Comparison of ENCODE assay signal across 14 mouse cellular contexts in genomic region chr7:111150115-111150514, GRCm38 (mm10).
DNase-seq lines count a peak whose midpoint lies in the region; ATAC-seq and TF ChIP-seq lines count a peak whose summit lies in the region.
"Had no signal": no experiment of that assay in that cellular context is flagged by ENCODE, and none has a peak within 500 bp of the region (broad histone marks: within the 10 kb centered on the region; RNA-seq: fewer than 3 reads in every experiment).

No protein-coding gene starts in this region.

- no peak overlapping the region for H3K27ac ChIP-seq in lung, embryonic 16.5 days (ENCODE audit: low read length)
- H3K27ac ChIP-seq in heart, embryonic 16.5 days (ENCODE audit: low read length) = peak overlapping the region; percentile 74
- H3K27ac ChIP-seq: embryonic facial prominence, embryonic 13.5 days; forebrain, embryonic 12.5 days; hindbrain, embryonic 10.5 days; kidney, postnatal 0 days; neural tube, embryonic 12.5 days had no signal

- H3K4me3 ChIP-seq in lung, embryonic 16.5 days (ENCODE audit: low read length) = no peak overlapping the region
- no peak overlapping the region for H3K4me3 ChIP-seq in lung, adult 2 months (replicated peaks; ENCODE audit: extremely low read depth, low read depth, low read length)
- no peak overlapping the region for H3K4me3 ChIP-seq in heart, embryonic 16.5 days (ENCODE audit: low read length)
- H3K4me3 ChIP-seq: embryonic facial prominence, embryonic 13.5 days; forebrain, embryonic 12.5 days; hindbrain, embryonic 10.5 days; neural tube, embryonic 12.5 days had no signal

- no peak for TF ChIP-seq CTCF in lung, adult 2 months (IDR thresholded peaks at IDR 0.05; ENCODE audit: insufficient read depth, low read length)

- no peak overlapping the region for H3K9ac ChIP-seq in lung, embryonic 16.5 days (ENCODE audit: low read length)
- no peak overlapping the region for H3K9ac ChIP-seq in heart, embryonic 16.5 days (ENCODE audit: low read length)
- H3K9ac ChIP-seq: embryonic facial prominence, embryonic 13.5 days; forebrain, embryonic 12.5 days; neural tube, embryonic 12.5 days had no signal

- no peaks in the 10 kb centered on the region for H3K9me3 ChIP-seq in lung, embryonic 16.5 days (ENCODE audit: control insufficient read depth, low read length)
- no peaks in the 10 kb centered on the region for H3K9me3 ChIP-seq in heart, embryonic 16.5 days (replicated peaks; ENCODE audit: control insufficient read depth, low read length)
- H3K9me3 ChIP-seq: embryonic facial prominence, embryonic 13.5 days; forebrain, embryonic 12.5 days; hindbrain, embryonic 10.5 days; neural tube, embryonic 12.5 days had no signal

- H3K27me3 ChIP-seq in lung, embryonic 16.5 days (ENCODE audit: control insufficient read depth, insufficient read depth, low read depth, low read length) = no peaks in the 10 kb centered on the region
- no peaks in the 10 kb centered on the region for H3K27me3 ChIP-seq in heart, embryonic 16.5 days (ENCODE audit: control insufficient read depth, insufficient read depth, low read length)
- H3K27me3 ChIP-seq: embryonic facial prominence, embryonic 13.5 days; forebrain, embryonic 12.5 days; neural tube, embryonic 12.5 days had no signal

- H3K36me3 ChIP-seq in lung, embryonic 16.5 days (ENCODE audit: control insufficient read depth, insufficient read depth, low read length) = no peaks in the 10 kb centered on the region
- H3K36me3 ChIP-seq in heart, embryonic 16.5 days (ENCODE audit: control insufficient read depth, insufficient read depth) = no peaks in the 10 kb centered on the region
- H3K36me3 ChIP-seq: embryonic facial prominence, embryonic 13.5 days; forebrain, embryonic 12.5 days; hindbrain, embryonic 10.5 days; neural tube, embryonic 12.5 days had no signal

- ATAC-seq in lung, embryonic 16.5 days (ENCODE audit: low read depth) = peak; percentile 51; the same call in 1 of the 2 replicates
- ATAC-seq in heart, embryonic 16.5 days (replicated peaks; ENCODE audit: extremely low read depth, insufficient read depth, low FRiP score) = 0 out of 2 replicates have a peak, but pooled peaks have one; percentile 16

- WGBS in lung, embryonic 16.5 days = 49% methylated on average over 5 of the region's 5 CpGs
- WGBS in lung, adult 2 months = 70% methylated on average over 5 of the region's 5 CpGs
- 43% methylated on average over 5 of the region's 5 CpGs for WGBS in heart, embryonic 16.5 days

- no peak for TF ChIP-seq POLR2A in lung, adult 2 months (IDR thresholded peaks at IDR 0.05; ENCODE audit: borderline replicate concordance, extremely low read depth, low read depth, low read length)

- no peaks in the 10 kb centered on the region for H3K4me1 ChIP-seq in lung, embryonic 16.5 days (replicated peaks; ENCODE audit: control insufficient read depth, insufficient read depth, low read length)
- H3K4me1 ChIP-seq in lung, adult 2 months (ENCODE audit: control insufficient read depth, insufficient read depth, low read length) = no peaks in the 10 kb centered on the region
- peaks cover 18% of the 10 kb centered on the region for H3K4me1 ChIP-seq in heart, embryonic 16.5 days (ENCODE audit: control insufficient read depth, insufficient read depth, low read length)
- H3K4me1 ChIP-seq: embryonic facial prominence, embryonic 13.5 days; forebrain, embryonic 12.5 days; hindbrain, embryonic 10.5 days; neural tube, embryonic 12.5 days had no signal

- H3K4me2 ChIP-seq in lung, embryonic 16.5 days (ENCODE audit: low read depth, low read length) = no peak overlapping the region
- no peak overlapping the region for H3K4me2 ChIP-seq in heart, embryonic 16.5 days (ENCODE audit: low read depth, low read length)
- H3K4me2 ChIP-seq: embryonic facial prominence, embryonic 13.5 days; forebrain, embryonic 12.5 days; neural tube, embryonic 12.5 days had no signal

- peak; percentile 59 for DNase-seq in adrenal gland, adult 2 months
- no peak for DNase-seq in adrenal gland, adult 18-20 months (ENCODE audit: low spot score in 2 of 2)
- DNase-seq in lung, adult 2 months = no peak
- peak; percentile 40 to 42 for DNase-seq in cerebellum, postnatal 25 days
- no peak for DNase-seq in left cerebral cortex, adult 18-20 months (ENCODE audit: low spot score in 2 of 2)
- no peak for DNase-seq in thymus, postnatal 25 days
- DNase-seq: thymus, postnatal 36 days had no signal

Comparison
In these comparisons a context has a peak if more than half of its experiments do, and no peak if none do; other contexts are left out.
1. DNase-seq: peak in adrenal gland, adult 2 months (single experiment) and cerebellum, postnatal 25 days (2 of 2); none in adrenal gland, adult 18-20 months (0 of 2), lung, adult 2 months (single experiment), left cerebral cortex, adult 18-20 months (0 of 2) and thymus, postnatal 25 days (single experiment).